ENCODE assay signal across 24 mouse cellular contexts in the genomic region with DNA sequence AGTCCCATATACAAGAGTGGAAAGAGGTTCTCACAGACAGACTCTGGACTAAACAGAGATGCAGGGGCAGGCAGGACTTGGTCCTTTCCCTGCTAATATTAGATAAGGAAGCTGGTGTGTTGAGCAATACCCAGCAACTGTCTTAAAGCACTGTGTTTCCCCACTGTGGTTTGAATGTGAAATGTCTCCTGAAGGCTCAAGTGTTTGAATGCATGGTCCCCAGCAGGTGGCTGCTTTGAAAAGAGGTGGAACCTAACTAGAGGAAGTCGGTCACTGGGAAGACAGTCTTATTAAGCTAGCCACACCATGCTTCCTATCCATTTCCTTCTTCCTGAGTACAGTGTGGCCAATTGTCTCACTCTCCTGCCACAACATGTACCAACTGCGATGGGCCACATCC. TPM values are rescaled to one million over a fixed set of nuclear protein-coding genes. Genes with fewer than 3 reads are reported as not detected.
DNase-seq lines count a peak whose midpoint lies in the region; ATAC-seq and TF ChIP-seq lines count a peak whose summit lies in the region.
"Had no signal": no experiment of that assay in that cellular context is flagged by ENCODE, and none has a peak within 500 bp of the region (broad histone marks: within the 10 kb centered on the region; RNA-seq: fewer than 3 reads in every experiment).

No protein-coding gene starts in this region.

- H3K4me3 ChIP-seq in heart, adult 2 months: no peak overlapping the region
- no peak overlapping the region for H3K4me3 ChIP-seq in lung, postnatal 0 days (ENCODE audit: low read depth, low read length)
- H3K4me3 ChIP-seq in hindbrain, embryonic 12.5 days: no peak overlapping the region
- H3K4me3 ChIP-seq: gastrocnemius, adult 2 months; kidney, embryonic 15.5 days; liver, embryonic 15.5 days; midbrain, embryonic 12.5 days had no signal

- H3K79me2 ChIP-seq in heart, adult 2 months (replicated peaks; ENCODE audit: control insufficient read depth, insufficient read depth, low read length): no peaks in the 10 kb centered on the region

- no peak for ATAC-seq in lung, postnatal 0 days
- peak; percentile 94 for ATAC-seq in common myeloid progenitor, adult 5-6 weeks (replicated peaks; ENCODE audit: low read depth, poor library complexity, severe bottlenecking)
- ATAC-seq in monocyte, adult 5-6 weeks (replicated peaks; ENCODE audit: insufficient number of reproducible peaks, low FRiP score, low TSS enrichment, poor library complexity, severe bottlenecking): peak; percentile 56
- no peak for ATAC-seq in hindbrain, embryonic 12.5 days (ENCODE audit: low FRiP score)
- ATAC-seq: forebrain, embryonic 14.5 days; intestine, postnatal 0 days had no signal

- H3K9me3 ChIP-seq in lung, postnatal 0 days (ENCODE audit: low read length): no peaks in the 10 kb centered on the region
- no peaks in the 10 kb centered on the region for H3K9me3 ChIP-seq in hindbrain, embryonic 12.5 days (replicated peaks)
- H3K9me3 ChIP-seq: kidney, embryonic 15.5 days; liver, embryonic 15.5 days; midbrain, embryonic 12.5 days had no signal

- intact Hi-C loops in heart, adult 2 months (cut with DNase I): loop anchor here (5.0 kb wide), 1 partner anchor 189 kb away; no protein-coding TSS in a partner anchor

- 60% methylated on average over 2 of the region's 2 CpGs for WGBS in heart, adult 2 months
- WGBS in lung, postnatal 0 days: 52% methylated on average over 2 of the region's 2 CpGs
- 75% methylated on average over 2 of the region's 2 CpGs for WGBS in hindbrain, embryonic 12.5 days

- no peak for TF ChIP-seq EP300 in heart, adult 2 months (IDR thresholded peaks at IDR 0.05; ENCODE audit: insufficient read depth, low read depth, low read length)
- no peak for TF ChIP-seq EP300 in lung, postnatal 0 days (IDR thresholded peaks at IDR 0.05)

- H3K4me2 ChIP-seq in lung, postnatal 0 days (replicated peaks; ENCODE audit: low read depth, low read length): no peak overlapping the region
- H3K4me2 ChIP-seq in hindbrain, embryonic 12.5 days (replicated peaks): no peak overlapping the region
- H3K4me2 ChIP-seq: heart, embryonic 11.5 days; kidney, embryonic 15.5 days; liver, embryonic 15.5 days; midbrain, embryonic 12.5 days had no signal

- no peak overlapping the region for H3K27ac ChIP-seq in heart, adult 2 months
- H3K27ac ChIP-seq in lung, postnatal 0 days (ENCODE audit: low read length): no peak overlapping the region
- H3K27ac ChIP-seq in hindbrain, embryonic 12.5 days: no peak overlapping the region
- H3K27ac ChIP-seq: gastrocnemius, adult 2 months; kidney, embryonic 15.5 days; liver, embryonic 15.5 days; midbrain, embryonic 12.5 days; stomach, postnatal 0 days had no signal

- TF ChIP-seq POLR2A in heart, adult 2 months (IDR thresholded peaks at IDR 0.05; ENCODE audit: insufficient read depth, low read depth, low read length): no peak

- DNase-seq in heart, adult 11 months: peak; percentile 76
- no peak for DNase-seq in heart, adult 2 months
- peak; percentile 22 for DNase-seq in lung, postnatal 0 days (ENCODE audit: low spot score)
- no peak for DNase-seq in lung, postnatal 14 days
- DNase-seq in thymus, postnatal 4 days: no peak
- DNase-seq: adrenal gland, adult 2 months; cerebellum, adult 18-20 months; cerebellum, postnatal 14 days; embryo, embryonic 11 days; gastrocnemius, adult 2 months; kidney, postnatal 36 days; right cerebral cortex, postnatal 14 days; thymus, adult 2 months had no signal

- no peak overlapping the region for H3K9ac ChIP-seq in heart, adult 2 months (ENCODE audit: low read depth, low read length)
- H3K9ac ChIP-seq in lung, postnatal 0 days (replicated peaks; ENCODE audit: low read depth): no peak overlapping the region
- H3K9ac ChIP-seq in hindbrain, embryonic 12.5 days: no peak overlapping the region
- H3K9ac ChIP-seq: kidney, embryonic 15.5 days; liver, embryonic 15.5 days; midbrain, embryonic 12.5 days had no signal

- H3K4me1 ChIP-seq in heart, adult 2 months (ENCODE audit: control insufficient read depth, insufficient read depth, low read length): no peaks in the 10 kb centered on the region
- H3K4me1 ChIP-seq in lung, postnatal 0 days (ENCODE audit: insufficient read depth, low read depth, low read length): no peaks in the 10 kb centered on the region
- no peaks in the 10 kb centered on the region for H3K4me1 ChIP-seq in hindbrain, embryonic 12.5 days
- H3K4me1 ChIP-seq: kidney, embryonic 15.5 days; liver, embryonic 15.5 days; midbrain, embryonic 12.5 days had no signal

- H3K36me3 ChIP-seq in heart, adult 2 months (ENCODE audit: control insufficient read depth, insufficient read depth, low read length): no peaks in the 10 kb centered on the region
- H3K36me3 ChIP-seq in lung, postnatal 0 days (ENCODE audit: insufficient read depth, low read length): no peaks in the 10 kb centered on the region
- no peaks in the 10 kb centered on the region for H3K36me3 ChIP-seq in hindbrain, embryonic 12.5 days
- H3K36me3 ChIP-seq: kidney, embryonic 15.5 days; liver, embryonic 15.5 days; midbrain, embryonic 12.5 days had no signal

- no peaks in the 10 kb centered on the region for H3K27me3 ChIP-seq in heart, adult 2 months (ENCODE audit: control insufficient read depth, insufficient read depth, low read length)
- H3K27me3 ChIP-seq in lung, postnatal 0 days (replicated peaks; ENCODE audit: insufficient read depth, low read length): no peaks in the 10 kb centered on the region
- H3K27me3 ChIP-seq in hindbrain, embryonic 12.5 days: no peaks in the 10 kb centered on the region
- H3K27me3 ChIP-seq: kidney, embryonic 15.5 days; liver, embryonic 15.5 days had no signal

- TF ChIP-seq CTCF in heart, adult 2 months (IDR thresholded peaks at IDR 0.05): no peak
- no peak for TF ChIP-seq CTCF in lung, postnatal 0 days (IDR thresholded peaks at IDR 0.05)

RNA-seq across cellular contexts. Expression of gene Tfap2a, which starts 50.0 kb away (rescaled TPM):
- total RNA-seq in heart, adult 2 months (2021): under 1 TPM; 0.08 to 0.14 TPM
- 0.18 TPM in 1 of 2 replicates, not detected in the other for polyA plus RNA-seq in heart, adult 2 months (2012; rRNA removed)
- 0.05 and 0.16 TPM in 2 replicates for polyA plus RNA-seq in lung, postnatal 0 days (2015; fragmentation: Nextera tagmentation; extraction: Ambion mirVana)
- total RNA-seq in common myeloid progenitor, adult 5-6 weeks (2017): 0.23 TPM in 1 of 2 replicates, not detected in the other
- 0.10 to 0.57 TPM in 2 of 3 replicates, not detected in the other for total RNA-seq in monocyte, adult 5-6 weeks (2017)
- polyA plus RNA-seq in hindbrain, embryonic 12.5 days (2016; fragmentation: Nextera tagmentation; extraction: Ambion mirVana): 20.5 and 21.1 TPM in 2 replicates
- polyA plus RNA-seq: heart, postnatal 0 days; liver, embryonic 15.5 days had no signal

Comparison
In these comparisons a context has a peak if more than half of its experiments do, and no peak if none do; other contexts are left out.
1. DNase-seq: peak in heart, adult 11 months (single experiment) and lung, postnatal 0 days (single experiment); none in heart, adult 2 months (0 of 2), lung, postnatal 14 days (single experiment) and thymus, postnatal 4 days (single experiment).
2. ATAC-seq: peak in common myeloid progenitor, adult 5-6 weeks (single experiment) and monocyte, adult 5-6 weeks (single experiment); none in lung, postnatal 0 days (single experiment) and hindbrain, embryonic 12.5 days (single experiment).